Mouse (Mus musculus) CH12F3 (cell line): Measurements from ENCODE around the gene Gna14.

Experiments
- in situ Hi-C: fragments of 300-500 bp; cut with MboI; formaldehyde crosslinking; loops from 2 replicates; pipeline ENCODE4 v1.14.3; 2020; ENCODE audit warnings: low sequenced_read_pairs

Gene Gna14

DNA sequence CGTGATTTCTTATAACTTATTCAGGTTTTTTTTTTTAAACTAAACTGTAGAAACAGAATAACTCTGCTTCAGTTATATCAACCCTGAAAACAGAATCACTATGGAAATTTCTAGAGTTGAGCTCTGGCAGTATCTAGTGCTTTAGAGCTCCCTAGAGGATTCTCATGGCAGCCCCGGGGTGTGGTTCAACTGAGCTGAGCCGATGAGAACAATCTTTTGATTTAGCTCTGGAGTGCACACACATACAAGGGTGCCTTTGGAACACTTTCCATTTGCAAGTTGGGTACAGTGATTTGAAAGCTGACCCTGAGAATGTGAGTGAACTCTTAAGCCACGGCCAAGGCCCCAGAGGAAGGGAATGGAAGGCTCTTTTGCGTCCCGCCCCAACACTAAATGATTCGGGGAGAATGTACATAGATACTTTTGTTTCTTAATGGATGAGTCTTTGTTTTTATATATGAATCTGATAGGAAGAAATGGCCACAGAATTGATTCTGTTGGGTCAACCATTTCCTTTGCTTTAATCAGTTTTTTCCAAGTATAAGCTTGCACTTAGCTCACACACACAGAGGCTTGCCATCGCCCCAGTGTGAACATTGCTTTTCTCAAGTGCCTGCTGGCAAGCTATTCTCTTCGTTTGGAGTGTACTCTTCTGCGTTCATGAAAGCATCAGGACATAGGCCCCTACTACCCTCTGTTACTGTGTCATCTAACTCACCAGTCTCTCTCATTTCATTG is 75.0 kb downstream of the Gna14 start:
- in situ Hi-C loops = no loop called here

DNA sequence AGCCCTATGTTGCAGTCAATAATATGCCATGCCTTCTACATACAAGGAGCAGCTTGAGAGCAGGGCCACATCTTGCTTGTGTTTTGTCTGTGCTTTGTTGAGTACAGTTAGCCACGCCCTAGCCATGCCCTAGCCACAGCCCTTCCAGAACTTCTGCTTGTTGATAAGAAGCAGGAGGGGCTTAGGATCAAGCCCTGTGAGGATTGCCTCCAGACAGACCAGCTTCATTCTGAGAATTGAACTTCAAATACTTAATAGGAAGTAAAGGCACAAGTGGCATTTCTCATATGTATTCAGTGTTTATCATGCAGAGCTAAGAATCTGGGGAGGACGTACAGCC is 75.5 kb downstream of the Gna14 start:
- in situ Hi-C loops = no loop called here

GRCm38 (mm10) chr19:16514201-16514600 is 78.6 kb downstream of the Gna14 start:
- in situ Hi-C loops = no loop called here

GRCm38 (mm10) chr19:16518569-16518968 is 83.0 kb downstream of the Gna14 start:
- in situ Hi-C loops = no loop called here

DNA sequence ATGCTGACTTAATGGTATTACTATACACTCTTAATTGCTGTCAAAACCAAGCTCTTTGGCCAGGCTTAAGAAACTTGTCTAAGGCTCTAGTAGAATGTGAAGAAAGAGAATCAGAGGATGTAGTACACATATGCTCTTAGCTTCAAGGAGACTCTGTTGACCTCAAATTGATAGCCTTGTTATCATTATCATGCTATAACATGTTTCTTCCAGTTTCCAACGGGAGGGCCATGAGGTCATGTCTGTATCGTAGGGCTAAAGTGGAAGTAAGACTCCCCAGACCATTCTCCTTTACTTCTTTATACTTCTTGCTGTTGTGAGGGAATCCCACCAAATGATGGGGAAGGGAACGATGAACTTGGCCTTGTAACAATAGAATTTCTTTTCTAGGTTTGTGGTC is 85.0 kb downstream of the Gna14 start:
- in situ Hi-C loops = no loop called here

DNA sequence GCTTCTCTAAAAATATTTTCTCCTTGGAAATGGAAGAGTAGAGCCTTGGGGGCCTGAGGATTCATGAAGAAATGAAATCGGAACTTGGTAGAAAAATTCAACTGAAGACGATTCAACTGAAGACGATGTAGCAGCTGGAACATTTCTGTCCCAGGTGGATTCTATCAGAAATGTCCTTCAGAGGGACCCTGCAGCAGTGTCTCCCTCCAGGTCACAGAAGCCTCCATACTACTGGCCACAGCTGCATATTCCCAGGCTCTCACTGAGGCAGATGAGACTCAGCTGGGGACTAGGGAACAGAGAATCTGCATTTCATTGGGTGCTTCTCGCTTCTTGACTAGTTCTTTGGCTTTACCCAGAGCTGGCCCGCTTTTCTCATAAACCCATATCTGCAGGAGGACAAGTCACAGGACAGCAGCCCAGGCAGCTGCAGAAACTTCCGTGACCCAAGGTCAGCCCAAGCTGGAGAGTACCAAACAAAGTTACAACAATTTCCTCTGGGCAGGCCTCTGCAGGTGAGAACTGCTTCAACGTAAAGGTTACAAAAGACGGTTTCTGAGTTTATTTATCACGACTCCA is 90.8 kb downstream of the Gna14 start:
- in situ Hi-C loops = no loop called here

DNA sequence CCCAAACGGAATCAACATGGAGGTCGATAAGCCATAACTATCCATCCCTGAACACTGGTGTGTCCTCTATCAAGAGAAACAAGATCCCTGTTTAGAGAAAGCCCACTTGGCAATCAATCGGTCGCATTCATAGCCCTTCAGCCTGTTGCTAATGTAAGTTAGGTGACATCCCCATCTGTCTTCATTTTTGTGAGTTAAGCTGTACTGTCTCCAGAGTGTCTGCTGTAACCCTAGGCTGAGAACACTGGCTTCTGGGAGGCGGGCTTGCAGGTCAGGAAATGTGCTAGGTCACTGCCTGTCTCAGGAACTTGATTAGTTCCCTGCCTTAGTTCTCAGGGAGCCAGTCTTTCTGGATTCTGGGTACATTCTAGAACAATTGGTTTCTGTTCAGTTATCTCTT is 91.5 kb downstream of the Gna14 start:
- in situ Hi-C loops = no loop called here

DNA sequence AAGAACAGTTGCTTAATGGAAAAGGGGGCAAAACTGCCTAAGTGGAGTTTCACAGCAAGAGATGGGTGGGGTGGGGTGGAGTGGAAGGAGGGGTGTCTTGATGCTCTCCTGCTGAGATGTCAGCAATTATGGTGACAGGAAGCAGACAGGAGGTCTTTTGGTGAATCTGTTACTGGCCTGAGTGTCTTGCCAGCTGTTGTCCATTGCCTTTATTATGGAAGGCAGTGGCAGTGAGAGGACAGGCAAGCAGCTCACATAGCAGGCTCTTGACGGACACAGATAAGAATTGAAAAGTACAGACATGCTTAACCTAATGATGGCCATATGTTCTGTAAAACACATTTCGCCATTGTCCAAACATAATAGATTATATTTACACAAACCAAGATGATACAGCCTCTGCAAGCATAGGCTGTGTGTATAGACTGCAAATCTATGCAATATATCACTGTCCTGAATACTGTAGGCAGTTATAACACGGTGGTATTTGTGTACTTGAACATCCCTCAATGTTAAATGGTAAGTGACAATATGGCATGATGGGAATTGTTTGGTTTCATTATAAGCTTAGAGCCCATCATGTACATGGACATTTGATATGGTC is 92.8 kb downstream of the Gna14 start:
- in situ Hi-C loops = no loop called here

- in situ Hi-C loops = no loop called here
Measured at GRCm38 (mm10) chr19:16529293-16529920, 93.8 kb downstream of the Gna14 start.

DNA sequence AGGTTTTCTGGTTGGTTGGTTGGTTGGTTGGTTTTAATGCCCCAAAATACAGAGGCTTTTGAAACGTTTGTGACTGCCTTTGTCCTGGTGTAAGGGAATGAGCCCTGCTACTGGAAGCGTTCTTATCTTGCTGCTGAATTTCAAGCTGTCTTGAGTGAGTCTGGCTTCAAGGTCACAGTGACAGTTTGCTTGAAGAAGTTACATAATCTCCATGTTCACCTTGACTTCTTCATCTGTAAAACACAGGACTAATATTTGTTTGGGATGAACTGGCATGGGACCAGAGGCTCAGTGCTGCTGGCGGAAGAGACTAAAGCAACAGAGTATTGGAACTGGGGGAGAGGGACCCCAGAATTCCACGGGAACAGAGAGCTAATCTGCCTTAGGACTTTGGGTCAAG is 94.4 kb downstream of the Gna14 start:
- in situ Hi-C loops = no loop called here

GRCm38 (mm10) chr19:16534311-16534710 is 98.7 kb downstream of the Gna14 start:
- in situ Hi-C loops = no loop called here

DNA sequence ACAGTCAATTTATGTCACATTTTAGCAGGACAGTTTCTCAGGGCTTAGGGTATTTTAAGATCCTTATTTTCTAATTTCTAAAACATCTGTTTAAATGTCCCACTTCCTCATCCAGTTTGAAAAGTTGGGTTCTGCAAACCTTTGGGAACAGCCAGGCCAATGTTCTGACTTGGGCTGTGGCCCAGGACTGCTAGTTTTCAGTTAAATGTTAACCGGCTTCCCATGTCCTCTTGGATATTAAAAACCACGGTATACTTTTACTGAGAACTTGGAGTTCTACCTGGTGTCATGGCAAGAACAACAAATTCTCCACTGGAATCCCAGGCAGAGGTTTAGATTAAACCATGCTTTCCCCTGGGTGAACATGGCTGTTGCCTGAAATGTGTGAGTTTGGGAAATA is 102.9 kb downstream of the Gna14 start:
- in situ Hi-C loops = no loop called here

- in situ Hi-C loops = no loop called here
Measured at GRCm38 (mm10) chr19:16543688-16544087, 108.1 kb downstream of the Gna14 start.

- in situ Hi-C loops = no loop called here
Measured at GRCm38 (mm10) chr19:16556988-16557387, 121.4 kb downstream of the Gna14 start.

DNA sequence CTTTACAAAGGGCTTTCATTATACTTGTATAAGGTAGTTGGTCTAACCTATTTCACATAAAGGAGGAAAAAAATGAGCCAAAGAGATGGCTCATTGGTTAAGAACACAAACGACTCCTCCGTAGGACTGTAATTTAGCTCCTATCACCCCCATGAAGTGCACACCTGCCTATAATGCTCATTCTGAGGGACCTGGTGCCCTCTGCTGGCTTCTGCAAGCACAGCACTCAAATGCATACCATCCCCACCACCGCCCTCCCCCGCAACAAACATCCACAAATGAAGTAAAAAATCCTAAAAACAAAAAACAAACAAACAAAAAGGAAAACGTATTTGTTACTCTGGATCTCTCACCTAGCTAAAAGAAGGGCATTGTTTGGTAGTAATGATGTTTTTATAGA is 122.4 kb downstream of the Gna14 start:
- in situ Hi-C loops = no loop called here

- in situ Hi-C loops = no loop called here
Measured at GRCm38 (mm10) chr19:16558570-16558969, 123.0 kb downstream of the Gna14 start.

DNA sequence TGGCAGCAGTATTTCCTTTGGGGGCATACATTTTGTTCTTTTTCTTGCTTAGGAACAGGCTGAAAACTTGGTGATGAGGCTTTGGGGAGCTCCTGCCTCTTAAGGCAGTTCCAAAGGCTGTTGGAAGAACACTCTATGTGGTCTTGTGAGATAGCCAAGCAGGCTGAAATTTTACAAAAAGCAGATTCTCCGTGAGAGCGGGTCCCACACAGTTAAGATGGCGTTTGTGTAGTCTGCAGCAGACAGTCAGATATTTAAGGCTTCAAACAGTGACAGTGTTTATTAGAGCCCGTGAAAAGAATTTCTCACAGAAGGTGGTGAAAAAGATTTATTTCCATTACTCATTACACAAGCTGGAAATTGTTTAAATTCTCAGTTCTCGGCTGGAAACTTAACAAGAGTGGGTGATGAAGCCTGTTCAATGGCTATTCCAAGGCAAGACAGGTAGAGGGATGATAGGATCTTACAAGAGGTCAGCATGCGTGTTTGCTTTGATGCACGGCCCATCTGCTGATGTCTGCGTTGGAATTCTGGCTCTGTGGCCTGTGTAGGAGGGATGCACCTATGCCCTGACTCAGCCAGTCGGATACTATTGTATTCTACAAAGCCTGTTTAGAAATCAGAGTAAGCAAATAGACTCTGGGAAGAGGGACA is 123.8 kb downstream of the Gna14 start:
- in situ Hi-C loops = no loop called here

DNA sequence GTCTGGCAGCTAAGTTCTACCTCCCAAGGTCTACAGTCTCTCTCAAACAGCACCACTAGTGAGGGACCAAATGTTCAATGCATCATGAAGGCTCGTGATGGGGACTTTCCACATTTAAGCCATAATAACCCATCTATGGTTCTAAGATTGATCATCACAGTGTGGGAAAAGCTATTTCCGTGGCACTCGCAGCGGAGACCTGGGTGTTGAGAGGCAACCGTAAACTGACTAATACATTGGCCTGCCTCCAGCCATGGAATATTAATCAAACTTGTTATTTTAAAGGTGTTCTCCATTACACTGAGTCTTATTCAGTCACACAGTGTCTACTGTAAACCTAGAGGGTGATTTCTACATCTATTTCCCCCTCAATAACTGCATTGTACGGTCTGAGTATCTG is 127.1 kb downstream of the Gna14 start:
- in situ Hi-C loops = no loop called here

- in situ Hi-C loops = loop anchor here (25.0 kb wide), 1 partner anchor 514 kb away; no protein-coding TSS in a partner anchor
Measured at GRCm38 (mm10) chr19:16576790-16577189, 141.2 kb downstream of the Gna14 start.

DNA sequence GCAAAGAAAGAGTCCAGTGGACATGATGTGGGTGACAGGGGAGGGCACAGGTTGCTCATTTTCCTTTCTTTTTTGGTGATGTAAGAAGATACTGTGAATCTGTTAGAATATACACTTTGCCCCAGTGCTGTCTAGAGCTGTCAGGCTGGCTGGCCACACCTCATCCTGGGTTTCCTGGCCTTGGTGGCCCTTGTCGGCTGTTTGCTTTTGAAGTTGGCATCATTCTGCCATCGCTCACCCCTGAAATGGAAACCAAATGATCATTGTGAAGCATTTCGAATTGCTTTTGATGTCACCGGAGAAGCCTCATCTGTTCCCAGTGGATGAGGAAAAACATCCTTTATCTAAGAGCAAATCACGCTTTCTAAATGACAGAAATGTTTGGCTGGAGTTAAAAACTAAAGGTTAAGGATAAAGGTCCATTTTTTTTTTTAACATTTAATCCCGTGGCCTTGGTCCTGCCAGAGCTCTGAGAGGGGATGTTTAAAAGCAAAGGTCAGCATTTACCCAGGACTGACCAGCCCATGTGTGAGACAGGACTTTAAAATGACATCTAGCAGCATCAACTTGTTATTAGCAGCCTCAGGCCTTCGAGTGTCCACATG is 144.2 kb downstream of the Gna14 start:
- in situ Hi-C loops = loop anchor here (25.0 kb wide), 1 partner anchor 517 kb away; no protein-coding TSS in a partner anchor

DNA sequence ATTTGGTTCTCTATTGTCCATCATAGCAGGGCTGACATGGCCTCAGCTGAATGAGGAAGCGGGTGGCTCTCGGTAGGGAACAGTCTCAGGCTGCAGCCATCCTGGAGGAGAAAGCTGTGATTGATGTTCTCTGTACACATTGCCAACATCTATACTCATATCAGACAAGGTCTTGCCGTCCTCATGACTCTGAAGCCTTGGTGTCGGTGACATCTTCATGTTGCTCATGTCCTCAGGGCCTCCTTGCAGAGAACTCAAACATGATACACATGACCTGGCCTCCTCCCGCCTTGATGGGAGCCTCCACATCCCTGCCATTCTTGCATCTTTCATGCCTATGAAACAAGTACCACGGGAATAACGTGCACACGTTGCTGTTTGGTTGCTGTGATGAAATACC is 144.9 kb downstream of the Gna14 start:
- in situ Hi-C loops = loop anchor here (25.0 kb wide), 1 partner anchor 518 kb away; no protein-coding TSS in a partner anchor
